Mouse (Mus musculus) cortical plate, adult 2 months (tissue): ENCODE measurements around the gene Lrrtm1.

Source experiments
- CTCF ChIP-seq: fragments of 200-500 bp; IDR thresholded peaks from 2 replicates; pipeline ENCODE4 v1.5.1; 2011; ENCODE audit warnings: mild to moderate bottlenecking, control low read depth, low read length; ENCODE audit not compliant: insufficient read depth; ENCODE audit errors: extremely low read depth
- POLR2A ChIP-seq: fragments of 200-500 bp; IDR thresholded peaks from 2 replicates; pipeline ENCODE4 v1.6.1; 2011; ENCODE audit warnings: mild to moderate bottlenecking, low read length, control low read depth; ENCODE audit not compliant: insufficient read depth; ENCODE audit errors: extremely low read depth

GRCm38 (mm10) chr6:77196650-77197049 lies 45.8 kb upstream of the Lrrtm1 start:
- no peak for TF ChIP-seq POLR2A
- no peak for TF ChIP-seq CTCF
